Mouse (Mus musculus): Measurements from ENCODE around the gene Schip1. TPM values are rescaled to one million over a fixed set of nuclear protein-coding genes. Genes with fewer than 3 reads are reported as not detected.

Schip1 gene
- polyA plus RNA-seq, 1 experiment from 2014 or later: 36.6 TPM

Other genes starting within 250 kb of the Schip1 start
- gene Iqcj, start 172.6 kb upstream of the Schip1 start, polyA plus RNA-seq (2015; fragmentation: Nextera tagmentation; extraction: Ambion mirVana): not detected in 2 replicates
- not detected in 2 replicates for gene Iqschfp, start 172.6 kb upstream of the Schip1 start, polyA plus RNA-seq (2015; fragmentation: Nextera tagmentation; extraction: Ambion mirVana)

Measured in lung, embryonic 15.5 days (tissue).